Mouse (Mus musculus): ENCODE results near the gene Cpsf7.
"Not testable (repeated sequence)": the region's sequence is repeated elsewhere in the genome, so short reads cannot be mapped to it uniquely, and the experiment has no call there.

Gene Cpsf7

GRCm38 (mm10) chr19:10525106-10525901 lies at the start of gene Cpsf7:
Gene Cpsf7, plus strand, starts transcription at chr19:10525266.
- DNase-seq (ENCODE audit: low spot score in 2 of 2): peak; percentile 76 to 91

DNA sequence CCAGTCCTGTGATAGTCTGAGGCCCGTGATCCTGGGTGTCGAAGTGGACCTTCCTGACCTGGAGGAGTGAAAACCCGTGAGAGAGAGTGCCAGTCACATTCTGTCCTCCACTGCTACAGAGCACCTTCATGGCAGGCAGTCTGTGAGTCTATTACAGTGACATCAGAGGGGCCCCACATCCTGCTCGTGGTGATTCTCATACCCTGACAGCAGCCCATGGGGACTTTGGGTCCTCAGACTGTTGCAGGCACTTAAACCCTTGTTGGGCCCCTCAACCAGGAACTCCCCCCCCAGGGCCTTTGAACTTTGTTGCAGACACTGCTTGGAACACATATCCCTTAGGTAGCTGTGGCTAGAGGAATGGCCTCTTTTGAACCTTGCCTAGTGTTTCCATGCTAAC lies 45.5 kb upstream of the Cpsf7 start:
- no peak for DNase-seq (ENCODE audit: low spot score in 2 of 2)

GRCm38 (mm10) chr19:10482703-10483102 lies 42.4 kb upstream of the Cpsf7 start, which contains the start of gene Ppp1r32:
Gene Ppp1r32, minus strand, starts transcription at chr19:10482928.
- DNase-seq (ENCODE audit: low spot score in 2 of 2): peak in 1 of 2 experiments; percentile 15

- peak in 1 of 2 experiments; percentile 56 for DNase-seq (ENCODE audit: low spot score in 2 of 2)
These were observed 38.8 kb upstream of the Cpsf7 start for GRCm38 (mm10) chr19:10486264-10486738.

- DNase-seq (ENCODE audit: low spot score in 2 of 2): no peak
These were observed 29.4 kb upstream of the Cpsf7 start for GRCm38 (mm10) chr19:10495670-10496069.

- no peak for DNase-seq (ENCODE audit: low spot score in 2 of 2)
These were observed 28.1 kb upstream of the Cpsf7 start for GRCm38 (mm10) chr19:10496976-10497375.

- DNase-seq (ENCODE audit: low spot score in 2 of 2): no peak
These were observed 27.4 kb upstream of the Cpsf7 start for GRCm38 (mm10) chr19:10497512-10498160.

- no peak for DNase-seq (ENCODE audit: low spot score in 2 of 2)
These were observed 24.5 kb upstream of the Cpsf7 start for GRCm38 (mm10) chr19:10500581-10500980.

DNA sequence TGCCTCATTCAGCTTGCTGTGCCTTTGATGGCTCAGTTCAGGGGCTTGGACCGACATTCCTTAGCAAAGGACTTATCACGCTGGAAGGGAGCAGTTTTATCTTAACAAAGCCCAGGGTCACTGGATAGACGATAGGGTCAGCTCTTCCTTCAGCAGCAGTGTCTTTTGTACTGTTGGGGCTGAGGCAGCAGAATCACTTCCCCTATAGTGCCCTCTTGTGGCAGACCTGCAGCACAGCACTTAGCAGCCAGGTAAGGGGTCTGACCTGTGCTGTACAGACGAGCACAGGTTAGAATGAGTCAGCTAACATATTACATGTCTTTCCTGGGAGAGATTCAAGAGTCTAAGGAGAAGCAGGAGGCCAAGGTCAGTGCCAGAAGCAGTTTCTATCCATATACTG lies 22.5 kb upstream of the Cpsf7 start:
- peak in 1 of 2 experiments; percentile 36 for DNase-seq (ENCODE audit: low spot score in 2 of 2)

GRCm38 (mm10) chr19:10510759-10511330 lies 14.2 kb upstream of the Cpsf7 start:
- DNase-seq (ENCODE audit: low spot score in 2 of 2): no peak

- DNase-seq (ENCODE audit: low spot score in 2 of 2): no peak
These were observed 4.7 kb upstream of the Cpsf7 start for GRCm38 (mm10) chr19:10520355-10520754.

- no peak for DNase-seq (ENCODE audit: low spot score in 2 of 2)
These were observed 3.1 kb upstream of the Cpsf7 start for GRCm38 (mm10) chr19:10521926-10522325.

DNA sequence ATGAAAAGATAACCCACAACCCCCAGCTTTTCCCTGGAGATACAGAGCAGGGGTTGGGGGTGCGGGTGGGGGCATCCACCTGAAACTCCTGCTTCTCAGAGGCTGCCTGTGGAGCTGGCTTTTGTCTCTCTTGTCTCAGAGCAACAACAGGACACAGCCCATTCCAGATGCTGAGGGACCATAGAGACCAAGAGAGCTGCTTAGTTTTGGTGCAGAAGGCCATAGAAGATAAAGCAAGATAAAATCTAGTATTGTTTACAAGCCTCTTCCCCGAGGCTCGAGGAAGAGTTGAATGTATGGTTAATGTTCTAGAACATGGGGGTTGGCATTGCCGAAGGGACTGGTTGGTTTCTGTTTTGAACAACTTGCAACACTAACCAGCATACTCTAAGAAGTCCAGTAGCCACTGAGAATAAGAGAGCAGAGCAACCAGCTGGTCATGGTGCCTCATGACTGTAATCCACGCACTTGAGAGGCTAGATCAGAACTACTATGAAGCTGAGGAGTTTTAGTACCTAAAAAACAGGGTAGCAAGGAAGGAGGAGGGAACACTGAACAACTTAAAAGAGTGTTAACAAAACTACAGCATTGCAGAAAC lies 1.5 kb upstream of the Cpsf7 start:
- no peak for DNase-seq (ENCODE audit: low spot score in 2 of 2)

DNA sequence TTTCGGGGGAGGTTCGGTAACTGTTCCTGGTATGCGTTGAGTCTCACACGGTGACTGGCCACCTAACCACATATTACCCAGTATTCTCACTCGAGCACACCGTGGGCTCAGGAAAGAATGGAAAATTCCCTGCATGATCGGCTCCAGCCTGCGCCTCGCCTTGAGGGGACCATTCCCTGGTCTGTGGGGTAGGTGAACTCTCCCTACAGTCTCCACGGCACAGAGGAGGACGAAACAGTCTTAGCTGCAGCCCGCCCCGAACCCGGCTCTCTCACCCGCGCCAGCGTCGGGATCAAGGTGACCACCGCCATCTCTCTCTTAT lies 321 bp upstream of the Cpsf7 start:
- DNase-seq (ENCODE audit: low spot score in 2 of 2): no peak

DNA sequence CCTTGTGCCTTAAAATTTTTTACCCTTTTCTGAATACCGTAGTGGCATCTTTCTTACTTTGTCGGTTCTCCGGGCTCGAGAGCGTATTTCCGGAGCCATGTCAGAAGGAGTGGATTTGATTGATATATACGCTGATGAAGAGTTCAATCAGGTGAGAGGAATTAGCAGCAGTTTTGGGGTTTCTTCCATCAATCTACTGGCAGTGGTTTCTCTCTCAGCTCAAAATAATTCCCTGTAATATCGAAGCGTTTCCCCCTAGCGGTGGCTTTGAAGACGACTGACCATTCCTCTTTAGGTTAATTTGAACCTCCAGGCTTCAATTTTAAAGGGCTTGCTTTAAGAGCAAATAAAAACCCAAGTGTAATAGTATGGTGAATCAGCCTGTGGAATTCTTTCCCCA lies 844 bp downstream of the Cpsf7 start, which contains the start of gene Sdhaf2:
Sdhaf2 (minus strand) TSS at position 233 of the 400 bp plus-strand sequence.
- peak in 1 of 2 experiments; percentile 26 for DNase-seq (ENCODE audit: low spot score in 2 of 2)

- DNase-seq (ENCODE audit: low spot score in 2 of 2): no peak
These were observed 5.0 kb downstream of the Cpsf7 start for GRCm38 (mm10) chr19:10530082-10530481.

- DNase-seq (ENCODE audit: low spot score in 2 of 2): no peak
These were observed 14.4 kb downstream of the Cpsf7 start for GRCm38 (mm10) chr19:10539454-10539853.

- peak; percentile 46 to 80 for DNase-seq (ENCODE audit: low spot score in 2 of 2)
These were observed 30.8 kb downstream of the Cpsf7 start, which contains the start of gene Tmem216 for GRCm38 (mm10) chr19:10555624-10556510. Gene Tmem216, minus strand, starts transcription at chr19:10556238.

GRCm38 (mm10) chr19:10557001-10557400 lies 31.9 kb downstream of the Cpsf7 start:
- DNase-seq (ENCODE audit: low spot score in 2 of 2): no peak

DNA sequence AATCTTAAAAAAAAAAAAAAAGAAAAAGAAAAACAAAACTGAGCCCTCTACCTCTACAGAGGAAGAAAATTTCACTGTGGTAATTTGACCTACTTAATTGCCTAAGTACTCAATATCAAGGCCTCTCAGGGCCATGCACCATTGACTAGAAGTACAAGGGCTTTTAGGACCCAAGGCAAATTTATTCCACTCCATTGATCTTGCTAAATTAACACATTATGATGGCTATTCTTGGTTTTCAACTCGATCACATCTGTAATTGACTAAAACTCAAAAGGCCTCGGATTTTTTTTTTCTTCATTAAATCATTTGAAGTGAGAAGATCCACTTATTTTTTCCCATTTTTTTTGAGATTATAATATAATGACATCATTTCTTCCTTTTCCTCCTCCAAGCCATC lies 32.4 kb downstream of the Cpsf7 start:
- DNase-seq (ENCODE audit: low spot score in 2 of 2): no peak

DNA sequence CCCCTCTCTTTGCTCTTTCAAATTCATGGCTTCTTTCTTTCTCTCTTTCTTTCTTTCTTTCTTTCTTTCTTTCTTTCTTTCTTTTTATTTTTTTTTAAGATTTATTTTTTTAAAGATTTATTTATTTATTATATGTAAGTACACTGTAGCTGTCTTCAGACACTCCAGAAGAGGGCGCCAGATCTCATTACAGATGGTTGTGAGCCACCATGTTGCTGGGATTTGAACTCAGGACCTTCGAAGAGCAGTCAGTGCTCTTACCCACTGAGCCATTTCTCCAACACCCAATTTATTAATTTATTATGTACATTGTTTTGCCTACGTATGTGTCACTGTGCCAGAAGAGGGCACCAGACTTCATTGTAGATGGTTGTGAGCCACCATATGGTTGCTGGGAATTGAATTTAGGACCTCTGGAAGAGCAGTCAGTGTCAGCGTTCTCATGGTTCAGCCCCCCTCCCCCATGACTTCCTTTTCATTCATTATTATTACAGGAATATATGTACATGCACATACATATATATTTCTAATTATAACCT lies 32.8 kb downstream of the Cpsf7 start:
- not testable (repeated sequence) for DNase-seq (ENCODE audit: low spot score in 2 of 2)
